Mouse (Mus musculus) neural tube, embryonic 14.5 days (tissue): Measurements from ENCODE around the gene Rnasek. TPM values are rescaled to one million over a fixed set of nuclear protein-coding genes. Genes with fewer than 3 reads are reported as not detected.

Experiments used
- ATAC-seq: fragments of 200-750 bp; cut with Nextera tagmentation; 2 replicates; pipeline ENCODE4 v1.8.0; 2017; ENCODE audit warnings: low read depth, mild to moderate bottlenecking, moderate TSS enrichment, moderate library complexity
- H3K27ac ChIP-seq: fragments of 300-500 bp; sonication (generic); 2 replicates; pipeline ENCODE4 v1.5.1; 2014; ENCODE audit warnings: low read depth, mild to moderate bottlenecking, control low read depth, low read length, moderate library complexity, mixed read lengths
- H3K27me3 ChIP-seq: fragments of 300-500 bp; sonication (generic); 2 replicates; pipeline ENCODE4 v1.6.1; 2014; ENCODE audit warnings: low read length; ENCODE audit not compliant: control insufficient read depth, insufficient read depth
- H3K36me3 ChIP-seq: fragments of 300-500 bp; sonication (generic); 2 replicates; pipeline ENCODE4 v1.6.1; 2014; ENCODE audit warnings: low read length, mixed read lengths; ENCODE audit not compliant: control insufficient read depth, insufficient read depth
- H3K4me1 ChIP-seq: fragments of 300-500 bp; sonication (generic); 2 replicates; pipeline ENCODE4 v1.6.1; 2014; ENCODE audit warnings: low read length; ENCODE audit not compliant: control insufficient read depth, insufficient read depth
- H3K4me2 ChIP-seq: fragments of 300-500 bp; sonication (generic); 2 replicates; pipeline ENCODE4 v1.6.1; 2014; ENCODE audit warnings: mild to moderate bottlenecking, low read depth, low read length, control low read depth
- H3K4me3 ChIP-seq: fragments of 300-500 bp; sonication (generic); 2 replicates; pipeline ENCODE4 v1.5.1; 2014; ENCODE audit warnings: low read depth, low read length, control low read depth, mixed read lengths
- H3K9ac ChIP-seq: fragments of 300-500 bp; sonication (generic); replicated peaks from 2 replicates; pipeline ENCODE4 v1.6.1; 2014; ENCODE audit warnings: low read depth, mild to moderate bottlenecking, control low read depth, low read length, mixed read lengths
- H3K9me3 ChIP-seq: fragments of 300-500 bp; sonication (generic); 2 replicates; pipeline ENCODE4 v1.6.1; 2016; ENCODE audit warnings: low read length; ENCODE audit not compliant: control insufficient read depth
- WGBS: fragments of 180-500 bp; shearing (Covaris S2); extraction: QIAGEN DNeasy Blood & Tissue Kit; methylation state at CpG from one replicate; pipeline ENCODE4 v1.1.7; 2014; 5-methylcytosine and 5-hydroxymethylcytosine counted together
- polyA plus RNA-seq: library from polyadenylated mRNA; unstranded; fragments of >200 nt; fragmentation: Nextera tagmentation; extraction: Ambion mirVana; gene quantifications from 2 replicates; pipeline ENCODE4 v1.2.1, GENCODE M21; 2014

The Rnasek gene
- polyA plus RNA-seq, 1 experiment from 2014 or later, result 413 TPM

- no peaks in the 10 kb centered on the region; the same call in 1 of the 2 replicates for H3K27me3 ChIP-seq
- H3K27ac ChIP-seq, result no peak overlapping the region
- 87% methylated on average over 7 of the region's 7 CpGs for WGBS
- H3K4me1 ChIP-seq, result no peaks in the 10 kb centered on the region
- H3K4me3 ChIP-seq, result no peak overlapping the region
- H3K4me2 ChIP-seq, result no peak overlapping the region
- no peak overlapping the region for H3K9ac ChIP-seq
- H3K9me3 ChIP-seq, result no peaks in the 10 kb centered on the region
- ATAC-seq, result no peak
- no peaks in the 10 kb centered on the region for H3K36me3 ChIP-seq
Observed at GRCm38 (mm10) chr11:70207283-70207682, 32.4 kb downstream of the Rnasek start.

GRCm38 (mm10) chr11:70206801-70207200 lies 32.8 kb downstream of the Rnasek start:
- Histone ChIP-seq H3K36me3 (no peaks in the 10 kb centered on the region), H3K27me3 (no peaks in the 10 kb centered on the region), H3K4me3 (no peak overlapping the region), H3K9ac (no peak overlapping the region), H3K9me3 (no peaks in the 10 kb centered on the region), H3K27ac (no peak overlapping the region), H3K4me1 (no peaks in the 10 kb centered on the region), H3K4me2 (no peak overlapping the region)
- no peak for ATAC-seq
- 87% methylated on average over 2 of the region's 2 CpGs for WGBS

- Histone ChIP-seq H3K9ac (no peak overlapping the region), H3K4me1 (no peaks in the 10 kb centered on the region), H3K27me3 (no peaks in the 10 kb centered on the region), H3K4me2 (no peak overlapping the region), H3K27ac (no peak overlapping the region), H3K36me3 (no peaks in the 10 kb centered on the region), H3K4me3 (no peak overlapping the region), H3K9me3 (no peaks in the 10 kb centered on the region)
- 36% methylated on average over 5 of the region's 5 CpGs for WGBS
- ATAC-seq, result no peak
Observed at GRCm38 (mm10) chr11:70201691-70202090, 38.0 kb downstream of the Rnasek start.

- no peak for ATAC-seq
Observed at GRCm38 (mm10) chr11:70200036-70200608, 39.5 kb downstream of the Rnasek start.

GRCm38 (mm10) chr11:70199107-70199506 lies 40.5 kb downstream of the Rnasek start:
- 88% methylated on average over 8 of the region's 8 CpGs for WGBS
- Histone ChIP-seq H3K4me1 (no peaks in the 10 kb centered on the region), H3K27me3 (no peaks in the 10 kb centered on the region), H3K9ac (no peak overlapping the region), H3K27ac (no peak overlapping the region), H3K36me3 (no peaks in the 10 kb centered on the region), H3K4me3 (no peak overlapping the region), H3K9me3 (no peaks in the 10 kb centered on the region), H3K4me2 (no peak overlapping the region)
- ATAC-seq, result no peak

More at GRCm38 (mm10) chr11:70200036-70200608, 39.5 kb downstream of the Rnasek start:
- WGBS, result 85% methylated on average over 5 of the region's 5 CpGs
- no peaks in the 10 kb centered on the region for H3K27me3 ChIP-seq
- no peaks in the 10 kb centered on the region for H3K36me3 ChIP-seq
- H3K4me1 ChIP-seq, result no peaks in the 10 kb centered on the region
- no peak overlapping the region for H3K4me2 ChIP-seq
- H3K27ac ChIP-seq, result no peak overlapping the region
- no peak overlapping the region for H3K9ac ChIP-seq
- H3K9me3 ChIP-seq, result no peaks in the 10 kb centered on the region
- no peak overlapping the region for H3K4me3 ChIP-seq

GRCm38 (mm10) chr11:70198332-70198731 lies 41.3 kb downstream of the Rnasek start:
- ATAC-seq, result no peak
- Histone ChIP-seq H3K36me3 (no peaks in the 10 kb centered on the region), H3K9me3 (no peaks in the 10 kb centered on the region), H3K27ac (no peak overlapping the region), H3K4me3 (no peak overlapping the region), H3K4me1 (no peaks in the 10 kb centered on the region), H3K27me3 (no peaks in the 10 kb centered on the region), H3K9ac (no peak overlapping the region), H3K4me2 (no peak overlapping the region)
- WGBS, result 96% methylated on average over 3 of the region's 3 CpGs

- Histone ChIP-seq H3K4me2 (no peak overlapping the region), H3K27me3 (no peaks in the 10 kb centered on the region), H3K36me3 (no peaks in the 10 kb centered on the region), H3K9ac (no peak overlapping the region), H3K4me3 (no peak overlapping the region), H3K4me1 (no peaks in the 10 kb centered on the region), H3K9me3 (no peaks in the 10 kb centered on the region), H3K27ac (no peak overlapping the region)
- ATAC-seq, result no peak
- 65% methylated on average over 11 of the region's 11 CpGs for WGBS
Observed at GRCm38 (mm10) chr11:70193354-70194285, 46.0 kb downstream of the Rnasek start.

- ATAC-seq, result no peak
Observed at GRCm38 (mm10) chr11:70192157-70192556, 47.5 kb downstream of the Rnasek start.

GRCm38 (mm10) chr11:70191188-70191587 lies 48.5 kb downstream of the Rnasek start:
- H3K4me3 ChIP-seq, result no peak overlapping the region
- ATAC-seq, result no peak
- WGBS, result 86% methylated on average over 6 of the region's 6 CpGs
- H3K4me1 ChIP-seq, result no peaks in the 10 kb centered on the region
- no peaks in the 10 kb centered on the region for H3K27me3 ChIP-seq
- no peaks in the 10 kb centered on the region for H3K36me3 ChIP-seq
- H3K4me2 ChIP-seq, result no peak overlapping the region
- H3K9ac ChIP-seq, result no peak overlapping the region
- no peaks in the 10 kb centered on the region for H3K9me3 ChIP-seq
- no peak overlapping the region for H3K27ac ChIP-seq

More at GRCm38 (mm10) chr11:70192157-70192556, 47.5 kb downstream of the Rnasek start:
- no peaks in the 10 kb centered on the region for H3K27me3 ChIP-seq
- no peaks in the 10 kb centered on the region for H3K4me1 ChIP-seq
- H3K4me3 ChIP-seq, result no peak overlapping the region
- H3K9me3 ChIP-seq, result no peaks in the 10 kb centered on the region
- H3K4me2 ChIP-seq, result no peak overlapping the region
- H3K36me3 ChIP-seq, result no peaks in the 10 kb centered on the region
- no peak overlapping the region for H3K27ac ChIP-seq
- H3K9ac ChIP-seq, result no peak overlapping the region
- WGBS, result 86% methylated on average over 4 of the region's 4 CpGs
